Mouse (Mus musculus) left cerebral cortex, adult 2 months (tissue): ENCODE results near the gene Kat2b. TPM values are rescaled to one million over a fixed set of nuclear protein-coding genes. Genes with fewer than 3 reads are reported as not detected.
"Not testable (repeated sequence)": the region's sequence is repeated elsewhere in the genome, so short reads cannot be mapped to it uniquely, and the experiment has no call there.

ENCODE experiments used
- DNase-seq, 2 experiments: peaks; one replicate each; pipeline ENCODE4 v3.0.0; 2021 to 2022; ENCODE audit warnings: low spot score in 2 of 2, mixed read lengths in 1 of 2; ENCODE audit errors: extremely low spot score in 1 of 2
- H3K27ac ChIP-seq: fragments of 200-600 bp; 2 replicates; pipeline ENCODE4 v1.8.1; 2022
- H3K4me3 ChIP-seq: fragments of 200-600 bp; 2 replicates; pipeline ENCODE4 v1.8.1; 2022
- CTCF ChIP-seq: fragments of 200-600 bp; IDR thresholded peaks from 2 replicates; pipeline ENCODE4 v1.8.1; 2022; ENCODE audit warnings: antibody characterized with exemption, mild to moderate bottlenecking, moderate library complexity
- intact Hi-C: fragments of 180-260 bp; cut with DNase I; formaldehyde crosslinking; loops from one replicate; pipeline ENCODE4 v1.15.1; 2025
- total RNA-seq, 2 experiments: library from RNA; stranded (reverse); gene quantifications; 2 replicates each; pipeline ENCODE4 v1.2.3; 2021

The Kat2b gene
- total RNA-seq, 2 experiments from 2014 or later: 17.1 to 18.4 TPM

- Histone ChIP-seq H3K4me3 (no peak overlapping the region), H3K27ac (no peak overlapping the region)
- no peak for TF ChIP-seq CTCF
- no peak for DNase-seq
- intact Hi-C loops: no loop called here
These were observed 11.8 kb upstream of the Kat2b start for GRCm38 (mm10) chr17:53554813-53555212.

GRCm38 (mm10) chr17:53557443-53557842 lies 9.2 kb upstream of the Kat2b start:
- no peak for TF ChIP-seq CTCF
- intact Hi-C loops: no loop called here
- H3K4me3 ChIP-seq: no peak overlapping the region
- DNase-seq: no peak
- no peak overlapping the region for H3K27ac ChIP-seq

- Histone ChIP-seq H3K27ac (no peak overlapping the region), H3K4me3 (no peak overlapping the region)
- DNase-seq: no peak
- no peak for TF ChIP-seq CTCF
- intact Hi-C loops: no loop called here
These were observed 7.0 kb upstream of the Kat2b start for GRCm38 (mm10) chr17:53559646-53560045.

DNA sequence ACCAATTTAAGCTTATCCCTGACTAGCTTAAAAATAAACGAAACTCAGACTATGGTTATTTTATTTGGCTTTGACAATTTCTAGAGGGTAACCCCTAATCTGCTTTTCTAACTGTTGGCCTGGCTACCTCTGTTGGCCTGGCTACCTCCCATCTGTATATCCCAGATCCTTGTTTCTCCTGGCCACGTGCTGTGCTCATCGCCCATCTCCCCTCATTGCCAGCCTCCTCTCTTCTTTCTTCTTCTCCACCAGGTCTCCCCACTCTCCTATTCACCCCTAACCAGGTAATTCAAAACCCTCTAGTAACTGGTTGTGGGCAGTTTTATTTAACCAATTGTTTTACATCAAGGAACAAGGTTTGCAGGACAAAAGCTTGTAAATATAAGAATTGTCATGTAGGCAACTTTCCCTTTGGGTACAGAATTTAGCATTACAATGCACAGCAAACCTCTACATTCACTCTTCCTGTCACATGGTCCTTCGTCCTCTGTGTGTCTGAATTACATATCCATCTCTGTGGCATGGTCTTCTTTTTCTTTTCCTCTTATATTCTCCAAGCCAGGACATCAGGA lies 5.1 kb upstream of the Kat2b start:
- no peak for DNase-seq
- intact Hi-C loops: no loop called here
- Histone ChIP-seq H3K4me3 (no peak overlapping the region), H3K27ac (no peak overlapping the region)
- TF ChIP-seq CTCF: no peak

DNA sequence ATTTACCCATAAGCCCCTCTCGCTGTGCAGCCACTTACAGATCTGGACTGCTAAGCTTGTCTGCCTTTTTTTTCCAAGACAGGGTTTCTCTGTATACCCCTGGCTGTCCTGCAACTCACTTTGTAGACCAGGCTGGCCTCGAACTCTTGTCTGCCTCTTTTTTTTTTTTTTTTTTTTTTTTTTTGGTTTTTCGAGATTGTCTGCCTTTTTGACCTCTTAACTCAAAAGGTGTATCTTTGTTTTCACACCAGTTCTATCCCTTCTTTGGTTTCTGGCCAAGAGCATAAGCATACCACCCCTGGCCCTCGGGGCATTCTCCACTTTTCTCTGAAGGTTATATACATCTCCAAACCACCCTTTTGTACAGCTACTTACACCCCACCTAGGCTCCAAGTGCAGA lies 1.8 kb upstream of the Kat2b start:
- intact Hi-C loops: loop anchor here (5.0 kb wide), 2 partner anchors 53 to 88 kb away; partner anchors contain the start of gene Rab5a
- no peak overlapping the region for H3K4me3 ChIP-seq
- TF ChIP-seq CTCF: no peak
- no peak overlapping the region for H3K27ac ChIP-seq
- DNase-seq: no peak

- peak; percentile 41 for TF ChIP-seq CTCF
- intact Hi-C loops: loop anchor here (5.0 kb wide), 2 partner anchors 55 to 90 kb away; partner anchors contain the start of gene Rab5a
- peak; percentile 39 to 61 for DNase-seq
- Histone ChIP-seq H3K4me3 (peak overlapping the region; percentile 79), H3K27ac (peak overlapping the region; percentile 86)
These were observed 271 bp downstream of the Kat2b start for GRCm38 (mm10) chr17:53566919-53567345.

DNA sequence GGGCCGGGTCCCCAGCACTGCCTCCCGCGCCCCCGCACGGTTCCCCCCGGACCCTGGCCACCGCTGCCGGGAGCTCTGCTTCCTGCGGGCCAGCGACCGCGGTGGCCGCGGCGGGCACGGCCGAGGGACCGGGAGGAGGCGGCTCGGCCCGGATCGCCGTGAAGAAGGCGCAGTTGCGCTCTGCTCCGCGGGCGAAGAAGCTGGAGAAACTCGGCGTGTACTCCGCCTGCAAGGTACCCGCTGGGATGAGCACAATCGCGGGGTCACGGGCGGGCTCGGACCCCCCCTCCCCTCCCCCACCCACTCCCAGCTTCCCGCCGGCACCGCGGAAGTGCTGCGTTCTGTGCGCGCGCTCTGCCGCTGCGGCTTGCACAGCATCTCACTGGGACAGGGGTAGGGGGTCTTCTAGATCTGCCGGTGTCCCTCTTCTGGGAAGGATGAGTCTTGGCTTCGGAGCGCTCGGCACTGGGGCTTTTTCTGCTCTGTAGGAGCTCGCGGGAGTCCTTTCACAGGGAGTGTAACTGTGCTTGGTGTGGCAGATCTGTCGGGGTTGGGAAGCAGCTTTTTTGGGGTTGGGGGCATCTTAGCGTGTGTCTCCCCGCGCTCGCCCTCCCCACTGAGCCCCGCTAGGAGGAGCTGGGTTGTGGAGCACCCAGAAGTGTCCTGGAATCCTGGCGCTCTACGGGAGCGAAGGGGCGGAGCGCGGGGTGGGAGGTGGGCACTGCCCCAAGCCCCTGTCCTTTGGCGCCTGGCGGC lies 863 bp downstream of the Kat2b start:
- Histone ChIP-seq H3K27ac (peak overlapping the region; percentile 86), H3K4me3 (peak overlapping the region; percentile 79)
- intact Hi-C loops: loop anchor here (2.0 to 5.0 kb wide), 3 partner anchors 55 to 121 kb away; partner anchors contain the start of genes Rab5a and Sgo1
- peak; percentile 37 to 39 for DNase-seq
- TF ChIP-seq CTCF: peak; percentile 12

DNA sequence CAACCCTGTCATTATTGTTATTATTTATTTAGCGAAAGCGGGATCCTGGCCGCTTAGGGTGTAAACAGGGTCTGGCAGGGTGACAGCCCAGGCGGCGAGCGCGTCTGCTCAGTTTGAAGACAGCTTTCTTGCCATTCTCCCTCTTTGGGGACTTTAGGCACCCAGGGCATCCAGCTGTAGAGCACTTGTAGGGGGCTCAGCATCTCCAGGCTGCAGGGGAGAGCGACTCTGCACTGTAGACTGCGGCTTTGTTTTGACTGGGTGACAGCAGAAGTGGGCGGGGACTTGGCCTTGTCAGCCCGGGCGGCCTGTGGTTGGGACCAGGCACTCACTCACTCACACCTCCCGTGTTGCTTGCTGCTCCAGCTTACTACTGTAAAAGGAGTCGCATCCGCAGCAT lies 1.5 kb downstream of the Kat2b start:
- intact Hi-C loops: loop anchor here (2.0 to 5.0 kb wide), 3 partner anchors 56 to 121 kb away; partner anchors contain the start of genes Rab5a and Sgo1
- DNase-seq: peak; percentile 49 to 55
- TF ChIP-seq CTCF: no peak
- Histone ChIP-seq H3K27ac (peak overlapping the region; percentile 86), H3K4me3 (peak overlapping the region; percentile 79)

GRCm38 (mm10) chr17:53568734-53569386 lies 2.2 kb downstream of the Kat2b start:
- Histone ChIP-seq H3K4me3 (peak overlapping the region; percentile 79), H3K27ac (peak overlapping the region; percentile 86)
- DNase-seq: no peak
- intact Hi-C loops: loop anchor here (2.0 to 5.0 kb wide), 3 partner anchors 57 to 120 kb away; partner anchors contain the start of genes Rab5a and Sgo1
- TF ChIP-seq CTCF: no peak

DNA sequence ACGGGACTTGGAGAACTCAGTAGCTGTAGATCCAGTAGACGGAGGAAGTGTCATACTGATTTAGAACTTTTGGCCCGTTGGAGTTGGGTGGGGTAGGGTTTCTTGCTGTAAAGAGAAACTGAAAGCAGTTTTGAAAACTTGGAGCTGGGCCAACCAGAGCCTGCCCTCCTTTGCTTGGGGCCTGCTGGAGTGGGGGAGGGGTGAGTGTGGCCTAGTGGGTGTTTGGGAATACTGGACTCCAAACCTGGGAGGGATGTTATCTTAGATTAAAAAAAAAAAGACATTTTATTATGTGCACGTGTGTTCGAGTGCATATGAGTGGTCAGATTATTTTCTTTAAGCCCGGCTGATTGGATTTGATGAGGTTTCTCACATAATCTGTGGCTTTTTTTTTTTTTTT lies 3.2 kb downstream of the Kat2b start:
- Histone ChIP-seq H3K4me3 (no peak overlapping the region), H3K27ac (no peak overlapping the region)
- no peak for TF ChIP-seq CTCF
- intact Hi-C loops: loop anchor here (2.0 to 5.0 kb wide), 3 partner anchors 58 to 119 kb away; partner anchors contain the start of genes Rab5a and Sgo1
- peak in 1 of 2 experiments; percentile 14 for DNase-seq

DNA sequence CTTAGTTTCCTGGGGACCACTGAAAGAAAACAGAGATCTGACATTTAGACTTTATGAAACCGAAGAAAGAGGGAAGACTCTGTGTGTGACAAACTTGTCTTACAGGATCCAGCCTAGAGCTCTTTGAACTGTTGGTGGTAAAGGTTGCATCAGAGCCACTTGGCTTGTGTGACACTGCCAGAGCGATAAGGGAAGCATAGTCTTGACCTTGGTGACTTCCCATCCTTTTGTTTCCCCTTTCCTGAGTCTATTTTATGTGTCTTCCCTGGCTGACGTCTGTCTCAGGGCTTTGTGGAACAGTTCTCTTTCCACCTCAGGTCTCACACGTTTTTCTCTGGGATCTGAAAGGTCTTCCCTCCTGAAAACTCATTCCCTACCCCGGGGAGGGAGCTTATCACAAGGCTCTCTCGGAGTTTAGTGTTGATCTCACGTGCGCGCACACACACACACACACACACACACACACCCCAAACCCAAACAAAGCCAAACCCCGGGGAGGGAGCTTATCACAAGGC lies 3.8 kb downstream of the Kat2b start:
- no peak for TF ChIP-seq CTCF
- Histone ChIP-seq H3K4me3 (no peak overlapping the region), H3K27ac (no peak overlapping the region)
- intact Hi-C loops: no loop called here
- no peak for DNase-seq

GRCm38 (mm10) chr17:53570932-53571331 lies 4.3 kb downstream of the Kat2b start:
- DNase-seq, intact Hi-C loops: not testable (repeated sequence)

More at GRCm38 (mm10) chr17:53570932-53571331, 4.3 kb downstream of the Kat2b start:
- H3K4me3 ChIP-seq, H3K27ac ChIP-seq: not testable (repeated sequence)
